Mouse (Mus musculus) fat pad, adult 2 months (tissue): ENCODE results near the gene Trmt2a.

Experiments used
- DNase-seq: peaks from one replicate; pipeline ENCODE4 v3.0.0-alpha.2; 2011; ENCODE audit warnings: low read depth, low spot score; ENCODE audit errors: extremely low read depth

Gene Trmt2a

GRCm38 (mm10) chr16:18248433-18249363 lies at the start of gene Trmt2a, which contains the start of gene Ranbp1:
Gene Trmt2a (plus strand): TSS chr16:18248679.
Gene Ranbp1 (minus strand): TSS chr16:18248732.
- DNase-seq, result peak; percentile 43

GRCm38 (mm10) chr16:18200062-18200461 lies 48.4 kb upstream of the Trmt2a start:
- no peak for DNase-seq

- DNase-seq, result no peak
Observed at GRCm38 (mm10) chr16:18201620-18202019, 46.9 kb upstream of the Trmt2a start.

- no peak for DNase-seq
Observed at GRCm38 (mm10) chr16:18202061-18202460, 46.4 kb upstream of the Trmt2a start.

- DNase-seq, result no peak
Observed at GRCm38 (mm10) chr16:18203430-18204091, 44.9 kb upstream of the Trmt2a start.

GRCm38 (mm10) chr16:18210701-18211416 lies 37.6 kb upstream of the Trmt2a start:
- DNase-seq, result no peak

- DNase-seq, result no peak
Observed at GRCm38 (mm10) chr16:18211417-18212171, 36.9 kb upstream of the Trmt2a start.

GRCm38 (mm10) chr16:18213689-18214088 lies 34.8 kb upstream of the Trmt2a start:
- no peak for DNase-seq

GRCm38 (mm10) chr16:18214858-18215257 lies 33.6 kb upstream of the Trmt2a start:
- no peak for DNase-seq

GRCm38 (mm10) chr16:18217579-18217978 lies 30.9 kb upstream of the Trmt2a start, which contains the start of gene Ccdc188:
Gene Ccdc188 (plus strand): TSS chr16:18217879.
- DNase-seq, result no peak

- no peak for DNase-seq
Observed at GRCm38 (mm10) chr16:18218580-18218996, 29.9 kb upstream of the Trmt2a start.

- DNase-seq, result no peak
Observed at GRCm38 (mm10) chr16:18220001-18220400, 28.5 kb upstream of the Trmt2a start.

GRCm38 (mm10) chr16:18220856-18221542 lies 27.5 kb upstream of the Trmt2a start:
- DNase-seq, result no peak

- DNase-seq, result no peak
Observed at GRCm38 (mm10) chr16:18221543-18221898, 27.0 kb upstream of the Trmt2a start.

- no peak for DNase-seq
Observed at GRCm38 (mm10) chr16:18222188-18222587, 26.3 kb upstream of the Trmt2a start.

- DNase-seq, result no peak
Observed at GRCm38 (mm10) chr16:18227187-18227586, 21.3 kb upstream of the Trmt2a start.

GRCm38 (mm10) chr16:18227897-18228422 lies 20.5 kb upstream of the Trmt2a start:
- no peak for DNase-seq

- no peak for DNase-seq
Observed at GRCm38 (mm10) chr16:18228856-18229255, 19.6 kb upstream of the Trmt2a start.

GRCm38 (mm10) chr16:18229622-18230021 lies 18.9 kb upstream of the Trmt2a start:
- no peak for DNase-seq

- DNase-seq, result no peak
Observed at GRCm38 (mm10) chr16:18230617-18231016, 17.9 kb upstream of the Trmt2a start.
